Mouse (Mus musculus): ENCODE results near the gene Gen1. TPM values are rescaled to one million over a fixed set of nuclear protein-coding genes. Genes with fewer than 3 reads are reported as not detected.

Gen1 gene
- total RNA-seq, 2 experiments from 2014 or later = 1.4 to 2.4 TPM

Small RNA genes lying within 50 kb of the gene (microRNA-seq; reads per million reads assigned to microRNA genes)
- 0 reads per million in 2 experiments for gene Mir7675 (ENCODE audit: borderline number of aligned reads in 2 of 2)

Other genes with a start within 250 kb of the Gen1 start
- 1 to 10 TPM; 3.2 to 8.9 TPM for gene Kcns3, start 114.7 kb downstream of the Gen1 start, total RNA-seq (2021)
- gene Msgn1, start 56.8 kb downstream of the Gen1 start, total RNA-seq (2021) = not detected
- gene Smc6, start 85 bp upstream of the Gen1 start, total RNA-seq (2021) = 10 to 100 TPM; 25.6 to 26.6 TPM
- gene Vsnl1, start 170.8 kb upstream of the Gen1 start, total RNA-seq (2021) = 10 to 100 TPM; 38.4 to 47.3 TPM
- gene Rad51ap2, start 190.3 kb upstream of the Gen1 start, total RNA-seq (2021) = not detected

Measured in adrenal gland, adult 18-20 months (tissue).